Mouse (Mus musculus) liver, adult 2 months (tissue): ENCODE results near the gene Lrrtm4.

Experiments
- CTCF ChIP-seq: fragments of 200-500 bp; IDR thresholded peaks from 2 replicates; pipeline ENCODE4 v1.5.1; 2011; ENCODE audit warnings: low read depth, low read length, control low read depth
- POLR2A ChIP-seq: fragments of 200-500 bp; IDR thresholded peaks from 2 replicates; pipeline ENCODE4 v1.6.1; 2011; ENCODE audit warnings: low read length, control low read depth; ENCODE audit not compliant: insufficient read depth; ENCODE audit errors: extremely low read depth

- TF ChIP-seq POLR2A = no peak
- TF ChIP-seq CTCF = no peak
Observed at GRCm38 (mm10) chr6:80019861-80020230, 1.2 kb downstream of the Lrrtm4 start.
